Mouse (Mus musculus) CD4-positive helper T cell, adult 2 months (primary cell): ENCODE data around the gene Apln.

Source experiments
- DNase-seq: peaks from one replicate; pipeline ENCODE4 v3.0.0-alpha.2; 2012; ENCODE audit warnings: low read depth, missing footprints, low spot score

Apln gene

DNA sequence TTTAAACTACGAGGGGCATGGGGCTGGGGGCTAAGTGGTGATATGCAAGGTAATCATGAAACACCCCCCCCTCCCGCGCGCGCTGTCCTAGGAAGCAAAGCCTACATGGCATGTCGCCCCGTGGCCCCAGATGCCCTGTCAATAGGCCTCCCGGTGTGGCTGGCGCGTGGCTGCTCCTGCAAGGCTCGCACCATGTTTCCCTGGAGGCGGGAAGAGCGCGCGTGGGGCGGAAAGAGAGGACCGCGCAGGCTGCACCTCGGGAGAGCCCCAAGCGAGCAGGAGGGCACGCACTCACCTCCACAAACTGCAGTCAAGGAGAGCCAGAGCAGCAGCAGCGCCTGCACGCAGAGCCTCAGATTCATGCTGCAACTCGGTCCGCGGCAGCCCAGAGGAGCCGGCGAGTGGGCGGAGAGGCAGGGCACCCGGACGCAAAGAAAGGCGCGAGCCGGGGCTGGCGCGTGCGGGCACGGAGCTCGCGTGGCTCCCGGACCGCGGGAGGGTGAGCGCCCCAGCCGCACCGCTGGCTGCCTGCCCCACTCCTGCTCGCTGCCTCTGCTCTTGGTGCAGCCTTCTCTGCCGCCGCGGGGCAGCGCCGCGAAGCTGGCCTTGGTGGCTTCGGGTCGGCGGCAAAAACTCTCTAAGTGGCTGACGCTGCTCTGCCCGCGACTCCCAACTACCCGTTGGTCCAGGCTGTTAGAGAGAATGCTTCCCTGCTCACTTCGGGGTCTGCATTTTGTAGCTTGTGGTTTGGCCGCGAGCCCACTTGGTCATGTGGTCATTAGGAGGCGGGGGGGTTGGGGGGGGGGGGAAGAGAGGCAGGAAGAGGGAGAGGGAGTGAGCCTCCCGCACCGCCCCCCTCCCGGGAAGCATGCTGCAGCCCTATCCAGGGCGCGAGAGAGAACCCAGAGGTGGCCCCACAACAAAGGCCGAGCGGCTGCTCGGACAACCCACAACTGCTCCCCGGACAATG, at the start of gene Apln:
Gene Apln, minus strand, starts transcription at position 710 of the 970 bp plus-strand sequence.
- peak; percentile 4 for DNase-seq

DNA sequence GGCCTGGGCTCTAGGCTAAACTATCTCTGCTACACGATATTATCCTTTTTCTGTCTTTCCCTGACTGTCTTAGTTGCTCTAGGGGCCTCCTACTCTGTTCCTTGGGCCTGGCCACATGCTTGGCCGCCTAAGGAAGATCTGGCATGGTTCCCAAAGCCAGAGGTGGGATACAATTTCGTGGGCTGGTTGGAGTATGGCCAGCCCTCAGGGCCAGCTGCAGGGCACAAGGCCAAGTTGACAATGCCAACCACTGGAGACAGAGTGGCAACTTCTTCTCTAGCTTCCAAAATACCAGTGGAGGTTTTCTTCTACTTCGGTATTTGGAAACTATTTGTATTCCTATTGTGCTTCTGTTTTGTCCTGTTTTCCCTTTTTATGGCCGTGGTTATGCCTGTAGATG, 47.7 kb upstream of the Apln start:
- DNase-seq, result no peak

DNA sequence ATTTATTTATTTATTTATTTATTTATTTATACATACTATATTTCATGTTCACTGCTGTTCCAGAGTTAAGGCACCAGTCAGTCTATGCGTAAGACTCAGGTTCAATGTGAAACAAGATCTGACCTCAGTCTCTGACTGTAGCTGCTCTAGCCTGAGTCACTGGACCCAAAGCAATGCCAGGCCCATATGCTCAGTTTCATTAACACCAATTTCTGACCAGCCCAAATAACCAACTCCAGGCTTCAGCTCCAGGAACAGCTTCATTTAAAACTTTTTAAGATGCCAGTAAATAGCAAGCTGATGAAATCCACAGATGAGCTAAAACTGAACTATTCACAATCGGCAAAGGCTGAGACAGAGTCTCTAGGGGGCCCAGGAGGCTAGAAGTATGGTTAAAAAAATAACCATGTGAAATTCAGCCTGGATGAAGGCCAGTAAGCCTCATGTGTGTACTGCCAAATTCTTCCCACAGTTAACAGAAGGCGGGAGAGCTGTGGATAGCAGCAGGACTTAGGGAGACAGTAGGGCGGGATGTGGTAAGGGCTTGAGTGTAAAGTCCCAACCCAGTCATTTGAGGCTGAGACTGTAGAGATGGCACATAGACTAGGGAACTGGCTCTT, 42.3 kb upstream of the Apln start:
- DNase-seq, result no peak

DNA sequence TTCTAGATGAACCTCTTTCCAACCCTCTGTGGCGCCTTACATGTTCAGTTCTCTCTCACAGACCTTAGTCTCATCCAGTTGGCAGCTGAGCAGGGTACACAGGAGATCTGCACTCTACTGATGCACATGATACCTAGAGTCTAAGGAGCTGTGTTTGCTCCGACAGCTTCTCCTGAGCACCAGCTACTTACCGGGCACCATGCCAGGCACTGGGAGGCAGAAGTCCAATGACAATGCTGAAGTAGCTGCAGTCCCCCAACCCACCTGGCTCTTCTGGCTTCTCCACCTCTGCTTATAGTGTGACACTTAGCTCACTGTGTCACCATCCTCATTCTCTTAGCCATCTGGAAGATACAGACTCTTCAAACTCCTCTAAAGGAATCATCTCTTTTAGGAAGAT, 40.0 kb upstream of the Apln start:
- DNase-seq, result no peak

DNA sequence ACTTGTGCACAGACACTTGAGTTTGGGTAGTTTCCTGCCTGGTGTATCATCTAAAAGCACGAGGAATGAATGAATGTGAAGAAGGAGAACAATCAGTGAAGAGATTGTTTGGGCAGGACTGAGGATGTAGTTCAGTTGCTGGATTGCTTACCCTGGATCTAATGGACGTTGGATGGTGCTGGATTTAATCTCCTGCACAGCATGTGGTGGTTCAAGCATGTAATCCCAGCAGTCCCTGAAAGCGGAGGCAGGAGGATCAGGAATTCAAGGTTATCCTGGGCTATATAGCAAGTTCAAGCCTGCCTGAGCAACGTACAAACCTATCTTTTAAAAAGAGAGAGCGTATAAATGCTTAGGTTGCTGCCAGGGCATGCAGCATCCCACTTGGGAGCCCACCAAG, 37.7 kb upstream of the Apln start:
- DNase-seq, result no peak

DNA sequence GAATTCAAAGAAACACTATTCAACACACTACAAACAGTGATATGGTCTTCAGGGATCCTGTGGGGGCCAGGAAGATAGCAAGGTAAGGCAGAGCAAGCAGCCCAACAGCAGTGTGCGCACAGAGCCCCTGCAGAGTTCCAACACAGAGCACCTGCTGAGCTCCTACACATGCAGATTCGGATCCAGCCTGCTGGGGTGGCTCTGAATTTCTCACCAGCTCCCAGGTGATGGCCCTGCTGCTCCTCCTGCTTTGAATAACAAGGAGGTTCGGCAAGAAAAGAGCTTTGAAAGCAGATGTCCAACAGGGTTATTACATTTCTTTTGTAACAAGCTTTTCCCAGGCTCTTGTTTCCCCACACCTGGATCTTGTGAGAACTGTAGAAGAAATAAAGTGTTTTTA, 37.3 kb upstream of the Apln start:
- no peak for DNase-seq

DNA sequence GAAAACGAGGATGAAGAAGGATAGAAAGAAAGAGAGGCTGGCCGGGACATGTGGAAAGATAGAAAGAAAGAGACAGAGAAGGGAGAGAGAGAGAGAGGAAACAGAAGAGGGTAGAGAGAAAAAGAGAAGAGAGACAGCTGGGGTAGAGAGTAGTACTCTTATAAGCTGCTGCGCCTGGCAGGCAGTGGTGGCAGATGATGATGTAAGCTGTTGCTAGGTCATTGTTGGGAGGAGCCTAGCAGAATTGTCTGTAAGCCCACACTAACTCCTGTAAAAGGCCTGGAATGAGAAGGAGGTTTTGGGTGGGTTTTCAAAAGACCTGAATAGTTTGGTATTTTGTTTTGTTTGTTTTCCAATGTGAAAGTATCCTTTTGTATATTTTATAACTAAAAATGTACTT, 32.2 kb upstream of the Apln start:
- DNase-seq, result no peak

DNA sequence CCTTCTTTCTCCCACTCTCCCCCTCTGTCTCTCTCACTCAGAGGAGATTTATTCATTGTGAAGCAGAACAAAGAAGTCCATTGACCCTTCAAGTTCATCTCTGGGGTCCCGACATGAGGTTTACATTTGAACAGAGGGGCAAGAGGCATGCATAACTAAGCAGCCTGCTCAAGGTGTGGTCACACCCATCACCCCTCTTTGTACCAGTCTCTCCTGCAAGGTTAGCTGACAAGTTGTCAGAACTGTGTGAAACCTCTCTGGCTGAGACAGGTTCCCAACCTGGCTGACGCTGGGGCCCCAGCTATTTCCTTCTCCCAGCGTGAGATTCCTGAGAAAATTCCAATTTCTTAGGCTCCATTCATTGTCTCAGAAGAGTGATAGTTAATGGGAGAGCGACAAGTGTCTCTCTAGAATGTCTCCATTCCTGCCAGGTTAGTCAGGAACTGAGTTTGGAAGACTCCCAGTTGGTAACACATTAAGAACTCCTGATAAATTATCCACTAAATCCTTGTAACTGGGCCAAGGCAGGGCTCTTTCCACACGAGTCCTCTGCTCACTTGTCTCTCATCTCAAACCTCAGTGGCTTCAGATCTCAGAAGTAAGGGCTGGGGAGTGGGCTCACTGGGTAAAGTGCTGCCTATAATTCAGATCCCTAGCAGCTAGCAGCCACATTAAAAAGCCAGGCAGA, 29.7 kb upstream of the Apln start:
- no peak for DNase-seq

DNA sequence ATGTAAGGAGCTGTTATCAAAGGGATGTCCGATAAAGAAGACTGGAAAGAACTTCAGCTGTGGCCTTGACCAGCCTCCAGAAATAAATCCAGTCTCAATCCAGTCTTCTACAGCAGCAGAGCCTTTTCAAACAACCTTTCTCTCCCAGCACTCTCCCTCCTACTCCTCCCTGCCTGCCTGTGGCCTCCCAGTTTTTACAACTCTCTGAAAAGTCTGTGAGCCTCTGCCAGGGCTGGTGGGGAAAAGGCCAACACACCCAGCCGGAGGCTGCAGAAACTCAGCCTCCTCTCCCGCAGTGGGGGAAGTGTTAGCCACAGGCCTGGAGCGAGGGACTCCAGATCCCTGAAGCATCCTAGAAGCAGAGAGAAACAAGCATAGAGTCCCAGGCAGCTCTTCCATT, 27.8 kb upstream of the Apln start:
- DNase-seq, result no peak

DNA sequence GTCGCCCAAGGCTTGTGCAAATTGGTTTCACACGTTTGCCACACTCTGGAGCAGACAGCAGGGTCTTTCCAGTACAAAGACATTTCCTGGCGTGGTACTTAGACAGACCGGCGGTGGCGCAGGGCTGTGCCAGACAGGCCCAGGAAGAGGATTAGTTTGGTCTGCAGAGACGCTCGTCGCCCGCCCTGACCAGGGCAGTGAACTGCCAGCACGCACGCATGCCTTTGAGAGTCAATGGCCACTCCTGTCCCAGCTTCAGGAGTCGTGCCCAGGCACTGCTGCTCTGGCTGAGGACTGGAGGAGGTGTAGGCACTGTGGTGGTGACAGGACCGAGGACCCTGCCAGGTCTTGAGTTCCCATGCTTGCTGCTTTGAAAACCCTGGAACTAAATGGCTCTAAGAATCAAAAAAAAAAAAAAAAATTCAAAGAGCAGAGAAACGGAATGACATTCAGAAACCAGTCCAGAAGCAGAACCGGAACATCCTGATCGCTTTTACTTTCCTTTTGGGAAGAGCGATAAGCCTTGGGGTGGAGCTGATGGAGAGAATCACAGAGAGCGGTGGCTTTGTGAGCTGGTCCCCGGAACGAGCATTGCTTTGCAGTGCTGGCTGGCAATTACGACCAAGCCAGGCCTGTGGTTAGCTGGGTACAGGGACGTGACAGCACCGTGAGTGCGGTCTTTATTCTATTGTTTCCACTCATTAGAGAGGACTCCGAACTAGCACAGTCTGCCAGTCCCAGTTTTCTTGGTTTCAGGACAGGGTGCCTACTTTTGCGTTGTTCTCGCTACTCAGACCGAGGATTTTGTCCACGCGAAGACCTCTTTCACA, 19.7 kb upstream of the Apln start:
- peak; percentile 31 for DNase-seq

DNA sequence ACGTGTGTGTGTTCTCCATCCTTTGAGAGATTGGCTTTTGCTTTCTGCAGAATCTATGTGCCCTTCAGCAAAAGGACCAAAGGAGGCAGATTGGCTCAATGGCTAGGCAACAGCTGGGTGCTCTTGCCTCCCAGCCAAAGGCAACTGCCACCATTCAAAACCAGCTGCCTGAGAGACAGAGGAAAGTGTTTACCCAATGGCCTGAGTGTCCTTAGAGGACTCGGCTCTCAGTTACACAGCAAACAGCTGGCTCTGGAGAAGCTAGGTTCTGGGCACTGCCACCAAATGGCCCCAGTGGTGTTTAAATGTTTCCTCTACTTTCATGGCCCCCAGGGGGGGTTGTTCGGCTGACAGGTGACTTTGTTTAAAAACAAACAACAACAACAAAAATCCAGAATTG, 19.1 kb upstream of the Apln start:
- DNase-seq, result no peak

DNA sequence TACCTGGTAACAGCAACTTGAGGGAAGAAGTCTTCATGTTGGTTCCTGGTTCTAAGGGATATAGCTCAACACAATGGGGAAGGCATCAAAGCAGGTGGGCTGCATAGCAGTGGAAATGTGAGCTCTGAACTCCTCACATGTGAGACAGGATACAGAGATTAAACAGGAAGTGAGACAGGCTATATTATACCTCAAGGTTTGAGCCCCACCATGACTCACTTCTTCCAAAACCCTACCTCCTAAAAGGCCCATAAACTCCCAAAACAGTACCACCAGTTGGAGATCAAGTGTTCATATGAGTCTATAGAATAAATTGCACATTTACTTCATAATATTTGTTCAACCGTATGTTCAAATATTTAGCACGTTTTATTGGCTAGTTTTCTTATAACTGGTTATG, 11.7 kb upstream of the Apln start:
- no peak for DNase-seq

DNA sequence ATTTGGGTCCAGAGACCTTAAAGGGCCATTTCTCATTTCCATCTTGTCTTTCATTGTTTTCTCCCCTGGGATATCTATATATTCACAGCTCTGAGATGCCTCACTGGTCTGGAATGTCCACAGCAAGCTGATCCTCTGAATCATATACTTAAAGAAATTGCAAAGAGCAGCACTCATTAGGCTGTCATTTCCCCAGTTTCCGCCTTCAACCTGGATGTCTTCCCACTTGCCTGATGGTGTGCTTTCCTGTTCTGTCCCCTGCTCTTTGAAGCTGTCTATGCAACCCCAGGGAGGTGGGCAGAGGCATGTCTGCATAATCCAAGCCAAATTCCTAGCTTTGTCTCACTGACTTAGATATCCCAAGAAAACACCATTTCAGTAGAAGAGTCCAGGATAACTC, 9.6 kb upstream of the Apln start:
- DNase-seq, result no peak

DNA sequence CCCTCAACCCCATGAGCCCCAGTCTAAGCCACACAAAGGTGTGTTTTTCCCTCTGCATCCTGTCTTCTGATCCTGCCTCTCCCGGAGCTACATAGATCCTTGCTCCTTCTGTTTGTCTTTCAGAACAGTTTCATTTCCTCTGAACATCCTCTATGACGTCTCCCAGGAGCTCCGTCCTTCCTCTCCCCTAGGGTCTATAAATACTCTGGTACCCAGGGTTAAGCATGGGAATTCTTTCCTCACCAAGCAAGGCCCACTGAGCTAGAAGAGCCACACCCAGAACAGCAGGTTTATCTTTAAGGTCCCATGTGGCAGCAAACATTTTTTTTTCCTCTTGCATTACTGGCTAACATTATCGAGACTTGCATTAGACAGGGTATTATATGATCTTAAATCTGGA, 8.1 kb upstream of the Apln start:
- no peak for DNase-seq

DNA sequence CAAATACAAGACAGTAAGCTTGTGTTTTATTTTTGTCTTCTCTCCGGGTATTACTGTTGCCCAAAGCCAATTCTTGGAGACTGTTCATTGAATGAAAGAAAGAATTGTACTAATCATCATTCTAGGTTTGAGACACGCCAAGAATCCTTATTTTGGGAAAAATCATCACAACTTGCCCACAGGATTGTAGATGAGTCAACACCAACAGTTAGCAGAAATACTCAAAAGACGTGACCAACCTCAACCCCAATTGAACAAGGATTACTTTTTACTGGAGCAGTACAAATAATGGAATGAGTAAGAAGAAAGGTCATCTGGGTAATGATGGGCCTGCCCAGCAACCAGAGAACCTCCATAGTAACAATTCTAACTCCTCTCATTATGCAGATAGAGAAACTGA, 5.7 kb upstream of the Apln start:
- DNase-seq, result no peak

DNA sequence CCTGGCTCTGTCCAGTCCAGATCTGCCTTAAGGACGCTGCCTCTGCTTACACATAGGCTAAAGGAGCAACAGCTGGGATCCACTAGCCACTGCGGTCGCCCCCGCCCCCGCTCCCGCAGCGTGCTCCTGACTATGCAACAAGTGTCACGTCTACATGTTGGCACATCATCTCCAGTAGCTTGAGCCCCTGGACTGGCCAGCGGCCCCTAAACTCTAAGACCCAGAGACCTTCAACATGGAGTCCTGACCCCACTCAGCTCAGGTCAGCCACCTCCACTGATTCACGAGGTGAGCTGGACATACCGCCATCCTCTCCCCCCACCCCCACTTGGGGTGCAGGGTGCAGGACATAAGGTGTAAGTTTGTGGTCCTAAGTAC, 898 bp downstream of the Apln start:
- DNase-seq, result no peak

DNA sequence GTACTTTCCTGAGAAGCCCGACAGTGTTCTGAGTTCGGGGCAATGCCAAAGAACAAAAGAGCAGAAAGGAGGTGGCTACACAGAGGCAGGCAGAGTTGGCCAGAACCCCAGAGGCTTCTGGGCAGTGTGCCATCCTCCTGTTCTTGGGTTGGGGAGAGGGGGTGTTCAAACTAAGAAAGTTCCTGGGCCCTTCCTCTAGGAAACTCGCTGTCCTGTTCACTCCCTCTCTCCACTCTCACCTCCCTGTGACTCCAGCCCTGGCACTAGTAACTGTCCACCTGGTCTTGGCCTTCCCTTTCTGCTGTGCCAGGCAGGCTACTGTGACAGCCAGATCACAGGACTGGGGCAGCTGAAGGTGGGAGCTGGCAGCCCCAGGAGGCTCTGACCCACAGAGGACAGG, 1.6 kb downstream of the Apln start:
- no peak for DNase-seq

DNA sequence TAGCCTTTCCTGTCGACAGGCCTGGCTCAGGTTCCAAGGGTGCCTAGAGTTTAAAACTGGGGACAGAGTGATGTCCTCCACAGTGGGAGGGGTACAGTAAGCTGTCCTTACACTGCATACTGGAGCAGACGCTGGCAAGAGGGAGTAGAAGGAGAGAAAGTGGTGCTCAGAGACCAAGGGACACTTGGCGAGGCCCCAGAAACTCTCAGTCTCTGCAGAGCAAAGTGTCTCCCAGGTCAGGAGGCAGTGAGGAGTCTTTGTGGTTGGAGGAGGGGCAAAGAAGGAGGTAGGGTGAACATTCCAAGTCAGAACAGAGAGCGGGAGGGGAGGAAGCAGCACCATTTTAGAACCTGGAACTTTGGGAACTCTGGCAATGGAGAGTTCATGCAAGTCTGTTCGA, 2.8 kb downstream of the Apln start:
- no peak for DNase-seq

DNA sequence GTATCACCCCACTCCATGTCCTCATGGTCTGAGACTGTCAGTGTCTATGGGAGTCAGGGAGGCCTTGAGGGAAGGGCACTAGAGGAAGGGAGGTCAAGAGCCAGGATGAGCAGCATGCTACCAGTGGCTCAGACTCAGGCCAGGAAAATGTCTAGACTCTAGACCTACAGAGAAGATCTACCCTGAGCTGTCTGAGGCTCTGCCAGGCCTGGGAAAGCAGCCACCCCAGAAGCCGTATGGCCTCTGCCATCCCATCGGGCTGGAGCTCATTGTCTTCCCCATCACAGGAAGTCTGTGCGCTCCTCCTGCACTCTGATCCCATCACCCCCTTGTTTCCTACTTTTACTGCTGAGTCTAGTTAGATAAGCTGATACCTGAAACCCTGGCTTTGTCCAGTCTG, 4.1 kb downstream of the Apln start:
- no peak for DNase-seq

DNA sequence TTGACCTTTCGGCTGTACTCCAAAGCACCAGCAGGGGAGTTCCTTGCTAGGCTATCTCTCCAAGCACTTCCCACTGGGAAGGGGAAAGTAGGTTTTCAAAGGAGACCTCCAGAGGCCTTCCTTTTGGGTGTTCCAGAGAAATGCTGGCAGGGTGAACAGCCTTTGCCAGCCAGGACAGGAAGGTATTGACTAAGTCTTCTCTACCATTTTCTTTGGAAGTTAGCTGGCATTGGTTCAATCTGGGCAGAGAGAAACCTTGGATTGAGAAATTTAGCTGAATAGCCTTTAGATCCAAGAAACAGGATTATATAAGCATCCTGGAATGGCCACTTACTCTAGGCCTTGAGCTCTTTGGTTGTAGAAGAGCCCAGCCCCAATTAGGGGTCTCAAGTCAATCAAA, 11.8 kb downstream of the Apln start:
- no peak for DNase-seq

DNA sequence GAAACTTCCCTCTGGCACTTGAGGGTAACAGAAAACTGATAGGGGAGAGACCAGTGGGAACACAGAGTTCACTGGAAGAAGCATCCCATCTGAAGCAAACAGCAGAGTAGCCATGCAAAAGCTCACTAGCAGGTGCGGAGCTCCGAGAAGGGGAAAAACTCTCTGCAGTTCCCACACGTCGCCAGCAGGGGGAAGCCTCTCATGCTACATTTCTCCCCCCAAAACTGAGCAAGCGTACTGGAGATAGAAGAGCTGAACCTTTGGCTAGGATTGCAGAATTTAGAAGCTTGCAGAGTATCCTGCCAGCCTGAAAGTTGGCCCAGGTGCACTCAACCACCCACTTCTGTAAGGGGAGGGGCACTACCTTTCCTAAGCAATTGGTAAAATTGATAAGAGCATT, 14.7 kb downstream of the Apln start:
- DNase-seq, result peak; percentile 53

DNA sequence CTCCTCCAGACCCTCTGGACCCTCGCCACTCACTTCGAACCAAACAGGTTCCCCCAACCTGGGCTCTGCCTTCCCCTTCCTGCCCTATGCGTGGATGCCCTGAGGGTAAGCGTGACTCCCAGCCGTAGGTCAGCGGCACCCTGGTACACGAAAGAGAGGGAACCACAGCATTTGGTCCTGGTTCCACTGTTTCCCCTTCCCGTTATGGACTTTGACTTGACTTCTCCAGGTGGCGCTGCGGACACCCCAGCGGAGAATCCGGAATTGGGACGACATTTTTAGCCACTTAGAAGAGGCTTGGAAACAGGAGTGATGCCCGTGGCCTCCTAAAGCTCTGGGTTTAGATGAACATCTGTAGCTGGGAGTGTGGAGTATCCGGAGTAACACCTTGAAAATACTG, 15.3 kb downstream of the Apln start:
- DNase-seq, result no peak
